Mouse (Mus musculus): ENCODE data around the gene Gm13101. TPM values are rescaled to one million over a fixed set of nuclear protein-coding genes. Genes with fewer than 3 reads are reported as not detected.
"Not testable (repeated sequence)": the region's sequence is repeated elsewhere in the genome, so short reads cannot be mapped to it uniquely, and the experiment has no call there.

Gm13101 gene
- polyA plus RNA-seq (2015; fragmentation: Nextera tagmentation; extraction: Ambion mirVana): not detected in 2 replicates

GRCm38 (mm10) chr4:143966850-143967249 lies at the start of gene Gm13101:
TSS of gene Gm13101 (minus strand) at chr4:143966950.
- H3K36me3 ChIP-seq (ENCODE audit: control insufficient read depth, insufficient read depth); ATAC-seq; H3K27me3 ChIP-seq (replicated peaks; ENCODE audit: control insufficient read depth, insufficient read depth, low read length); H3K27ac ChIP-seq (ENCODE audit: low read depth, low read length); H3K4me3 ChIP-seq (ENCODE audit: low read depth, low read length); H3K4me2 ChIP-seq (replicated peaks; ENCODE audit: low read depth); H3K4me1 ChIP-seq (replicated peaks; ENCODE audit: control insufficient read depth, insufficient read depth, low read length); H3K9me3 ChIP-seq (ENCODE audit: control insufficient read depth); H3K9ac ChIP-seq (ENCODE audit: low read depth, low read length): not testable (repeated sequence)
- 45% methylated on average over 2 of the region's 2 CpGs for WGBS

GRCm38 (mm10) chr4:143994269-143994668 lies 27.5 kb upstream of the Gm13101 start, which contains the start of gene Pramef17:
TSS of gene Pramef17 (minus strand) at chr4:143994369.
- not testable (repeated sequence) for H3K4me2 ChIP-seq (replicated peaks; ENCODE audit: low read depth); H3K27ac ChIP-seq (ENCODE audit: low read depth, low read length); H3K36me3 ChIP-seq (ENCODE audit: control insufficient read depth, insufficient read depth); ATAC-seq; H3K4me3 ChIP-seq (ENCODE audit: low read depth, low read length); H3K9ac ChIP-seq (ENCODE audit: low read depth, low read length); H3K9me3 ChIP-seq (ENCODE audit: control insufficient read depth); H3K4me1 ChIP-seq (replicated peaks; ENCODE audit: control insufficient read depth, insufficient read depth, low read length); H3K27me3 ChIP-seq (replicated peaks; ENCODE audit: control insufficient read depth, insufficient read depth, low read length)
- 47% methylated on average over 3 of the region's 3 CpGs for WGBS

- H3K36me3 ChIP-seq (ENCODE audit: control insufficient read depth, insufficient read depth); ATAC-seq; H3K27me3 ChIP-seq (replicated peaks; ENCODE audit: control insufficient read depth, insufficient read depth, low read length); H3K9me3 ChIP-seq (ENCODE audit: control insufficient read depth); H3K4me3 ChIP-seq (ENCODE audit: low read depth, low read length); H3K9ac ChIP-seq (ENCODE audit: low read depth, low read length); H3K4me2 ChIP-seq (replicated peaks; ENCODE audit: low read depth); H3K4me1 ChIP-seq (replicated peaks; ENCODE audit: control insufficient read depth, insufficient read depth, low read length); H3K27ac ChIP-seq (ENCODE audit: low read depth, low read length): not testable (repeated sequence)
- WGBS: 97% methylated on average over 14 of the region's 17 CpGs
Observed at GRCm38 (mm10) chr4:143988126-143988525, 21.4 kb upstream of the Gm13101 start.

- H3K9ac ChIP-seq (ENCODE audit: low read depth, low read length); ATAC-seq; H3K9me3 ChIP-seq (ENCODE audit: control insufficient read depth); H3K27ac ChIP-seq (ENCODE audit: low read depth, low read length); H3K4me3 ChIP-seq (ENCODE audit: low read depth, low read length); H3K36me3 ChIP-seq (ENCODE audit: control insufficient read depth, insufficient read depth); H3K27me3 ChIP-seq (replicated peaks; ENCODE audit: control insufficient read depth, insufficient read depth, low read length); H3K4me2 ChIP-seq (replicated peaks; ENCODE audit: low read depth); H3K4me1 ChIP-seq (replicated peaks; ENCODE audit: control insufficient read depth, insufficient read depth, low read length): not testable (repeated sequence)
- 89% methylated on average over 9 of the region's 17 CpGs for WGBS
Observed at GRCm38 (mm10) chr4:143987475-143987941, 20.8 kb upstream of the Gm13101 start.

- H3K9me3 ChIP-seq (ENCODE audit: control insufficient read depth); H3K4me3 ChIP-seq (ENCODE audit: low read depth, low read length); H3K4me1 ChIP-seq (replicated peaks; ENCODE audit: control insufficient read depth, insufficient read depth, low read length); H3K36me3 ChIP-seq (ENCODE audit: control insufficient read depth, insufficient read depth); H3K27ac ChIP-seq (ENCODE audit: low read depth, low read length); H3K27me3 ChIP-seq (replicated peaks; ENCODE audit: control insufficient read depth, insufficient read depth, low read length); H3K9ac ChIP-seq (ENCODE audit: low read depth, low read length); ATAC-seq; H3K4me2 ChIP-seq (replicated peaks; ENCODE audit: low read depth): not testable (repeated sequence)
- WGBS: 100% methylated on average over 2 of the region's 9 CpGs
Observed at GRCm38 (mm10) chr4:143985733-143986132, 19.0 kb upstream of the Gm13101 start.

GRCm38 (mm10) chr4:143985165-143985564 lies 18.4 kb upstream of the Gm13101 start:
- not testable (repeated sequence) for H3K36me3 ChIP-seq (ENCODE audit: control insufficient read depth, insufficient read depth); H3K4me1 ChIP-seq (replicated peaks; ENCODE audit: control insufficient read depth, insufficient read depth, low read length); H3K9me3 ChIP-seq (ENCODE audit: control insufficient read depth); H3K27me3 ChIP-seq (replicated peaks; ENCODE audit: control insufficient read depth, insufficient read depth, low read length); ATAC-seq; H3K4me2 ChIP-seq (replicated peaks; ENCODE audit: low read depth); H3K27ac ChIP-seq (ENCODE audit: low read depth, low read length); H3K9ac ChIP-seq (ENCODE audit: low read depth, low read length); H3K4me3 ChIP-seq (ENCODE audit: low read depth, low read length)
- WGBS: no CpG with 5 or more reads among the region's 7 CpGs

GRCm38 (mm10) chr4:143983446-143983845 lies 16.7 kb upstream of the Gm13101 start:
- not testable (repeated sequence) for H3K4me1 ChIP-seq (replicated peaks; ENCODE audit: control insufficient read depth, insufficient read depth, low read length); H3K4me2 ChIP-seq (replicated peaks; ENCODE audit: low read depth); H3K36me3 ChIP-seq (ENCODE audit: control insufficient read depth, insufficient read depth); H3K27ac ChIP-seq (ENCODE audit: low read depth, low read length); H3K9ac ChIP-seq (ENCODE audit: low read depth, low read length); H3K9me3 ChIP-seq (ENCODE audit: control insufficient read depth); H3K4me3 ChIP-seq (ENCODE audit: low read depth, low read length); ATAC-seq; H3K27me3 ChIP-seq (replicated peaks; ENCODE audit: control insufficient read depth, insufficient read depth, low read length)
- WGBS: 60% methylated on average over 1 of the region's 1 CpGs

- not testable (repeated sequence) for H3K4me3 ChIP-seq (ENCODE audit: low read depth, low read length); H3K4me2 ChIP-seq (replicated peaks; ENCODE audit: low read depth); H3K27me3 ChIP-seq (replicated peaks; ENCODE audit: control insufficient read depth, insufficient read depth, low read length); ATAC-seq; H3K4me1 ChIP-seq (replicated peaks; ENCODE audit: control insufficient read depth, insufficient read depth, low read length); H3K36me3 ChIP-seq (ENCODE audit: control insufficient read depth, insufficient read depth); H3K9ac ChIP-seq (ENCODE audit: low read depth, low read length); H3K27ac ChIP-seq (ENCODE audit: low read depth, low read length); H3K9me3 ChIP-seq (ENCODE audit: control insufficient read depth)
- WGBS: 84% methylated on average over 1 of the region's 1 CpGs
Observed at GRCm38 (mm10) chr4:143950916-143951315, 15.8 kb downstream of the Gm13101 start, which contains the start of gene Pramef25. TSS of gene Pramef25 (minus strand) at chr4:143951016.
